ENCODE assay signal across 14 mouse cellular contexts in the genomic region with DNA sequence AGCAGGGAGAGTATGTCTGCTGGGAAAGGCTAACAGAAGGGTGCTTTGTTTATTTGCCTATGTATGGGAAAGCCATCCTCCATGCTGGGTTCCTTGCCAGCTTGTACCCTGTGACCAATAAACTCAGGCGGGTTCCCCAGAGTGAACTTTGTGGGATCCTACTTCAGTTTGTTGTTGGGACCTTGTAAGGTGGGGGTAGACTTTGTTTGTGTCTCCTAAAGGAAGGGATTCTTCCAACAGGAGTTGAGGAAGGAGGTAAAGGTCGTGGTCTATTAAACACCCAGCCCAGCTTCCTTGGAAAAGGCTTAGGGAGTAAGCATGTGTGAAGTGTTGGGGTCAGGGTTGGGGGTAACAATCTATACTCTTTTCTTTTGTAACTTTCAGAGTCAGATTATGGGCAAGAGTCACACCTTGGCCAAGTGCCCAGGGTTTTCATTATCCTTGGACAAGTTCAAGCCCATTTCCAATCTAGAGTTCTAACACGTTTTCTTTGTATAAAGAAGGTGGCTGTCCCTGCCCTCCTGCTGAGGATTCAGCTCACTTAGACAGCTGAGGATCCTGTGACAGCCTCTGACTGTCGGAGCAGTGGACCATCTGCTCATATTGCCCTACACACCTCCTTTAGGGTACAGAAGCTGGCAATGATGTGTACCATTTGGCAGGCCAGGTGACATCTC. TPM values are rescaled to one million over a fixed set of nuclear protein-coding genes. Genes with fewer than 3 reads are reported as not detected.
DNase-seq lines count a peak whose midpoint lies in the region; ATAC-seq and TF ChIP-seq lines count a peak whose summit lies in the region.
"Had no signal": no experiment of that assay in that cellular context is flagged by ENCODE, and none has a peak within 500 bp of the region (broad histone marks: within the 10 kb centered on the region; RNA-seq: fewer than 3 reads in every experiment).

No protein-coding gene starts in this region.

- TF ChIP-seq POLR2A in cerebellum, adult 2 months (IDR thresholded peaks at IDR 0.05; ENCODE audit: borderline replicate concordance, insufficient read depth, low read length): no peak

- WGBS in cerebellum, adult 2 months: 29% methylated on average over 4 of the region's 4 CpGs
- WGBS in heart, embryonic 16.5 days: 30% methylated on average over 4 of the region's 4 CpGs
- 47% methylated on average over 4 of the region's 4 CpGs for WGBS in midbrain, embryonic 15.5 days
- WGBS in midbrain, embryonic 11.5 days: 55% methylated on average over 4 of the region's 4 CpGs
- 45% methylated on average over 4 of the region's 4 CpGs for WGBS in midbrain, postnatal 0 days

- no peaks in the 10 kb centered on the region for H3K27me3 ChIP-seq in cerebellum, adult 2 months (ENCODE audit: control insufficient read depth, insufficient read depth, low read length)
- H3K27me3 ChIP-seq in heart, embryonic 16.5 days (ENCODE audit: control insufficient read depth, insufficient read depth, low read length): no peaks in the 10 kb centered on the region
- no peaks in the 10 kb centered on the region for H3K27me3 ChIP-seq in midbrain, embryonic 15.5 days (replicated peaks)
- no peaks in the 10 kb centered on the region for H3K27me3 ChIP-seq in midbrain, embryonic 11.5 days (ENCODE audit: control insufficient read depth, insufficient read depth, low read length)
- no peaks in the 10 kb centered on the region for H3K27me3 ChIP-seq in midbrain, postnatal 0 days (ENCODE audit: insufficient read depth, low read length)
- H3K27me3 ChIP-seq: limb, embryonic 13.5 days; midbrain, embryonic 12.5 days had no signal

- no peak overlapping the region for H3K4me3 ChIP-seq in cerebellum, adult 2 months (replicated peaks; ENCODE audit: insufficient read depth, low read depth, low read length)
- no peak overlapping the region for H3K4me3 ChIP-seq in heart, embryonic 16.5 days (ENCODE audit: low read length)
- no peak overlapping the region for H3K4me3 ChIP-seq in midbrain, embryonic 15.5 days
- no peak overlapping the region for H3K4me3 ChIP-seq in midbrain, embryonic 11.5 days (ENCODE audit: low read depth, low read length)
- no peak overlapping the region for H3K4me3 ChIP-seq in midbrain, postnatal 0 days (ENCODE audit: low read depth, low read length)
- H3K4me3 ChIP-seq: erythroblast, embryonic 14.5 days; limb, embryonic 13.5 days; midbrain, embryonic 12.5 days had no signal

- ATAC-seq in cerebellum, adult (ENCODE audit: insufficient number of reproducible peaks, low FRiP score, low TSS enrichment): no peak
- no peak for ATAC-seq in heart, embryonic 16.5 days (replicated peaks; ENCODE audit: extremely low read depth, insufficient read depth, low FRiP score)
- ATAC-seq in midbrain, embryonic 15.5 days (replicated peaks): no peak
- ATAC-seq in midbrain, embryonic 11.5 days (ENCODE audit: low FRiP score): no peak
- no peak for ATAC-seq in midbrain, postnatal 0 days (ENCODE audit: low FRiP score)

- peak; percentile 59 to 76 for DNase-seq in cerebellum, adult 2 months
- no peak for DNase-seq in heart, postnatal 14 days
- DNase-seq in midbrain, embryonic 11.5 days (ENCODE audit: low spot score, missing footprints): no peak
- DNase-seq in midbrain, postnatal 0 days (ENCODE audit: low spot score): peak; percentile 69
- no peak for DNase-seq in layer of hippocampus, adult 8-10 months (ENCODE audit: low spot score in 2 of 2)
- DNase-seq: kidney, postnatal 10 days; layer of hippocampus, postnatal 36 days; lung, adult 2 months had no signal

- intact Hi-C loops in heart, postnatal 14 days (cut with DNase I): loop anchor here (2.0 kb wide), 1 partner anchor 57 kb away; no protein-coding TSS in a partner anchor

- H3K9me3 ChIP-seq in heart, embryonic 16.5 days (replicated peaks; ENCODE audit: control insufficient read depth, low read length): 0 out of 2 replicates have a peak, but pooled peaks cover 3% of the 10 kb centered on the region
- H3K9me3 ChIP-seq in midbrain, embryonic 15.5 days: 0 out of 2 replicates have a peak, but pooled peaks cover 2% of the 10 kb centered on the region
- H3K9me3 ChIP-seq in midbrain, embryonic 11.5 days (ENCODE audit: control insufficient read depth, low read length): no peaks in the 10 kb centered on the region
- no peaks in the 10 kb centered on the region for H3K9me3 ChIP-seq in midbrain, postnatal 0 days (ENCODE audit: low read length)

- H3K9ac ChIP-seq in heart, embryonic 16.5 days (ENCODE audit: low read length): no peak overlapping the region; the same call in 1 of the 2 replicates
- H3K9ac ChIP-seq in midbrain, embryonic 15.5 days: no peak overlapping the region
- H3K9ac ChIP-seq in midbrain, embryonic 11.5 days (ENCODE audit: low read length): no peak overlapping the region
- no peak overlapping the region for H3K9ac ChIP-seq in midbrain, postnatal 0 days (replicated peaks; ENCODE audit: low read length, poor library complexity, severe bottlenecking)
- H3K9ac ChIP-seq: limb, embryonic 13.5 days; midbrain, embryonic 12.5 days had no signal

- no peak overlapping the region for H3K27ac ChIP-seq in cerebellum, adult 2 months (ENCODE audit: insufficient read depth, low read length)
- peak overlapping the region; percentile 65 for H3K27ac ChIP-seq in heart, embryonic 16.5 days (ENCODE audit: low read length)
- H3K27ac ChIP-seq in midbrain, embryonic 15.5 days: 0 out of 2 replicates have a peak overlapping the region, but pooled peaks have one; percentile 7
- H3K27ac ChIP-seq in midbrain, embryonic 11.5 days (ENCODE audit: low read depth, low read length): no peak overlapping the region
- peak overlapping the region; percentile 32; the same call in 1 of the 2 replicates for H3K27ac ChIP-seq in midbrain, postnatal 0 days (ENCODE audit: low read depth, low read length)
- H3K27ac ChIP-seq: limb, embryonic 13.5 days; midbrain, embryonic 12.5 days had no signal

- H3K4me1 ChIP-seq in cerebellum, adult 2 months (ENCODE audit: control insufficient read depth, insufficient read depth, low read length): peaks cover 11% of the 10 kb centered on the region
- H3K4me1 ChIP-seq in heart, embryonic 16.5 days (ENCODE audit: control insufficient read depth, insufficient read depth, low read length): peaks cover 37% of the 10 kb centered on the region
- H3K4me1 ChIP-seq in midbrain, embryonic 15.5 days: peaks cover 18% of the 10 kb centered on the region
- peaks cover 9% of the 10 kb centered on the region for H3K4me1 ChIP-seq in midbrain, embryonic 11.5 days (ENCODE audit: control insufficient read depth, insufficient read depth, low read length)
- H3K4me1 ChIP-seq in midbrain, postnatal 0 days (ENCODE audit: insufficient read depth, low read length): peaks cover 6% of the 10 kb centered on the region

- no peak overlapping the region for H3K4me2 ChIP-seq in heart, embryonic 16.5 days (ENCODE audit: low read depth, low read length)
- no peak overlapping the region for H3K4me2 ChIP-seq in midbrain, embryonic 15.5 days
- H3K4me2 ChIP-seq in midbrain, embryonic 11.5 days: no peak overlapping the region
- no peak overlapping the region for H3K4me2 ChIP-seq in midbrain, postnatal 0 days (ENCODE audit: low read depth, low read length, poor library complexity, severe bottlenecking)
- H3K4me2 ChIP-seq: limb, embryonic 13.5 days; midbrain, embryonic 12.5 days had no signal

- peaks cover 6% of the 10 kb centered on the region; the same call in 1 of the 2 replicates for H3K36me3 ChIP-seq in heart, embryonic 16.5 days (ENCODE audit: control insufficient read depth, insufficient read depth)
- peaks cover 7% of the 10 kb centered on the region; the same call in 1 of the 2 replicates for H3K36me3 ChIP-seq in midbrain, embryonic 15.5 days (replicated peaks)
- H3K36me3 ChIP-seq in midbrain, embryonic 11.5 days (ENCODE audit: control insufficient read depth, insufficient read depth, low read length): no peaks in the 10 kb centered on the region
- peaks cover 15% of the 10 kb centered on the region for H3K36me3 ChIP-seq in midbrain, postnatal 0 days (ENCODE audit: insufficient read depth, low read length)

- no peak for TF ChIP-seq CTCF in cerebellum, adult 2 months (IDR thresholded peaks at IDR 0.05; ENCODE audit: borderline replicate concordance, insufficient read depth, low read depth, low read length)
- no peak for TF ChIP-seq CTCF in midbrain, postnatal 0 days (IDR thresholded peaks at IDR 0.05)

RNA-seq across cellular contexts. Expression of a gene that starts 15.3 kb away (rescaled TPM):
- 99.5 and 99.6 TPM in 2 replicates for polyA plus RNA-seq in cerebellum, adult 2 months (2012; rRNA removed)
- 33.3 and 36.6 TPM in 2 replicates for polyA plus RNA-seq in heart, embryonic 16.5 days (2015; fragmentation: Nextera tagmentation; extraction: Ambion mirVana)
- total RNA-seq in heart, postnatal 14 days (2021): 100 to 1,000 TPM; 172 to 178 TPM
- polyA plus RNA-seq in midbrain, embryonic 15.5 days (2015; fragmentation: Nextera tagmentation; extraction: Ambion mirVana): 68.8 and 79.6 TPM in 2 replicates
- polyA plus RNA-seq in midbrain, embryonic 11.5 days (2014; fragmentation: Nextera tagmentation; extraction: Ambion mirVana): 6.5 and 7.2 TPM in 2 replicates
- 172 and 179 TPM in 2 replicates for total RNA-seq in midbrain, postnatal 0 days (2014; rRNA removed)
- polyA plus RNA-seq in midbrain, postnatal 0 days (2015; fragmentation: Nextera tagmentation; extraction: Ambion mirVana): 108 and 111 TPM in 2 replicates
- total RNA-seq in layer of hippocampus, adult 8-10 months (2022): 100 to 1,000 TPM; 110 to 153 (median 129) TPM
- polyA plus RNA-seq: erythroblast, embryonic 14.5 days had no signal

RNA-seq across cellular contexts. Expression of a gene that starts 40.0 kb away (rescaled TPM):
- polyA plus RNA-seq in cerebellum, adult 2 months (2012; rRNA removed): 29.3 and 29.8 TPM in 2 replicates
- polyA plus RNA-seq in heart, embryonic 16.5 days (2015; fragmentation: Nextera tagmentation; extraction: Ambion mirVana): 14.3 and 14.7 TPM in 2 replicates
- 10 to 100 TPM; 10.3 to 13.9 TPM for total RNA-seq in heart, postnatal 14 days (2021)
- 25.7 and 27.7 TPM in 2 replicates for polyA plus RNA-seq in midbrain, embryonic 15.5 days (2015; fragmentation: Nextera tagmentation; extraction: Ambion mirVana)
- 12.3 and 15.7 TPM in 2 replicates for polyA plus RNA-seq in midbrain, embryonic 11.5 days (2014; fragmentation: Nextera tagmentation; extraction: Ambion mirVana)
- total RNA-seq in midbrain, postnatal 0 days (2014; rRNA removed): 28.8 and 32.7 TPM in 2 replicates
- 15.6 and 16.9 TPM in 2 replicates for polyA plus RNA-seq in midbrain, postnatal 0 days (2015; fragmentation: Nextera tagmentation; extraction: Ambion mirVana)
- total RNA-seq in layer of hippocampus, adult 8-10 months (2022): 10 to 100 TPM; 26.8 to 36.5 (median 30.1) TPM

RNA-seq across cellular contexts. Expression of a gene that starts 54.5 kb away (rescaled TPM):
- 64.7 and 68.6 TPM in 2 replicates for polyA plus RNA-seq in cerebellum, adult 2 months (2012; rRNA removed)
- 4.1 and 5.5 TPM in 2 replicates for polyA plus RNA-seq in heart, embryonic 16.5 days (2015; fragmentation: Nextera tagmentation; extraction: Ambion mirVana)
- 1 to 10 TPM; 6.0 to 7.8 TPM for total RNA-seq in heart, postnatal 14 days (2021)
- 24.3 and 24.5 TPM in 2 replicates for polyA plus RNA-seq in midbrain, embryonic 15.5 days (2015; fragmentation: Nextera tagmentation; extraction: Ambion mirVana)
- 1.3 and 1.6 TPM in 2 replicates for polyA plus RNA-seq in midbrain, embryonic 11.5 days (2014; fragmentation: Nextera tagmentation; extraction: Ambion mirVana)
- total RNA-seq in midbrain, postnatal 0 days (2014; rRNA removed): 30.9 and 33.3 TPM in 2 replicates
- polyA plus RNA-seq in midbrain, postnatal 0 days (2015; fragmentation: Nextera tagmentation; extraction: Ambion mirVana): 22.5 and 23.2 TPM in 2 replicates
- 10 to 100 TPM; 13.0 to 19.2 (median 16.8) TPM for total RNA-seq in layer of hippocampus, adult 8-10 months (2022)
- polyA plus RNA-seq: erythroblast, embryonic 14.5 days had no signal

RNA-seq across cellular contexts. Expression of a gene that starts 55.1 kb away (rescaled TPM):
- polyA plus RNA-seq in cerebellum, adult 2 months (2012; rRNA removed): 41.1 and 44.0 TPM in 2 replicates
- polyA plus RNA-seq in heart, embryonic 16.5 days (2015; fragmentation: Nextera tagmentation; extraction: Ambion mirVana): 83.9 and 94.2 TPM in 2 replicates
- total RNA-seq in heart, postnatal 14 days (2021): 100 to 1,000 TPM; 166 to 172 TPM
- polyA plus RNA-seq in midbrain, embryonic 15.5 days (2015; fragmentation: Nextera tagmentation; extraction: Ambion mirVana): 29.3 and 31.9 TPM in 2 replicates
- polyA plus RNA-seq in midbrain, embryonic 11.5 days (2014; fragmentation: Nextera tagmentation; extraction: Ambion mirVana): 31.0 and 33.2 TPM in 2 replicates
- 40.7 and 45.9 TPM in 2 replicates for total RNA-seq in midbrain, postnatal 0 days (2014; rRNA removed)
- 24.2 TPM in 2 replicates for polyA plus RNA-seq in midbrain, postnatal 0 days (2015; fragmentation: Nextera tagmentation; extraction: Ambion mirVana)
- 10 to 100 TPM; 20.8 to 25.7 (median 23.1) TPM for total RNA-seq in layer of hippocampus, adult 8-10 months (2022)

Comparison
In these comparisons a context has a peak if more than half of its experiments do, and no peak if none do; other contexts are left out.
1. DNase-seq: peak in cerebellum, adult 2 months (2 of 2) and midbrain, postnatal 0 days (single experiment); none in heart, postnatal 14 days (0 of 2), midbrain, embryonic 11.5 days (single experiment) and layer of hippocampus, adult 8-10 months (0 of 2).
2. H3K27ac ChIP-seq: peak in heart, embryonic 16.5 days (single experiment), midbrain, embryonic 15.5 days (single experiment) and midbrain, postnatal 0 days (single experiment); none in cerebellum, adult 2 months (single experiment) and midbrain, embryonic 11.5 days (single experiment).